Mouse (Mus musculus) forebrain, embryonic 12.5 days (tissue): Measurements from ENCODE around the gene Lsr. TPM values are rescaled to one million over a fixed set of nuclear protein-coding genes. Genes with fewer than 3 reads are reported as not detected.
A peak's percentile ranks its signal among the peaks of the same experiment; 100 is the strongest.

Source experiments
- ATAC-seq: fragments of 200-750 bp; cut with Nextera tagmentation; 2 replicates; pipeline ENCODE4 v1.8.0; 2017; ENCODE audit warnings: moderate TSS enrichment; ENCODE audit not compliant: low FRiP score
- H3K27ac ChIP-seq: fragments of 300-500 bp; sonication (generic); 2 replicates; pipeline ENCODE4 v1.5.1; 2016; ENCODE audit warnings: mild to moderate bottlenecking
- H3K27me3 ChIP-seq: fragments of 300-500 bp; sonication (generic); 2 replicates; pipeline ENCODE4 v1.6.1; 2016; ENCODE audit warnings: mild to moderate bottlenecking
- H3K36me3 ChIP-seq: fragments of 300-500 bp; sonication (generic); replicated peaks from 2 replicates; pipeline ENCODE4 v1.6.1; 2016; ENCODE audit warnings: mild to moderate bottlenecking
- H3K4me1 ChIP-seq: fragments of 300-500 bp; sonication (generic); 2 replicates; pipeline ENCODE4 v1.6.1; 2016
- H3K4me2 ChIP-seq: fragments of 300-500 bp; sonication (generic); 2 replicates; pipeline ENCODE4 v1.6.1; 2016; ENCODE audit warnings: mild to moderate bottlenecking, moderate library complexity
- H3K4me3 ChIP-seq: fragments of 300-500 bp; sonication (generic); replicated peaks from 2 replicates; pipeline ENCODE4 v1.5.1; 2016; ENCODE audit warnings: mild to moderate bottlenecking
- H3K9ac ChIP-seq: fragments of 300-500 bp; sonication (generic); 2 replicates; pipeline ENCODE4 v1.6.1; 2016; ENCODE audit warnings: mild to moderate bottlenecking
- H3K9me3 ChIP-seq: fragments of 300-500 bp; sonication (generic); 2 replicates; pipeline ENCODE4 v1.6.1; 2016
- WGBS: fragments of 180-500 bp; shearing (Covaris S2); methylation state at CpG from one replicate; pipeline ENCODE4 v1.1.7; 2016; 5-methylcytosine and 5-hydroxymethylcytosine counted together
- polyA plus RNA-seq: library from polyadenylated mRNA; unstranded; fragments of >200 nt; fragmentation: Nextera tagmentation; extraction: Ambion mirVana; gene quantifications from 2 replicates; pipeline ENCODE4 v1.2.1, GENCODE M21; 2016

Gene Lsr
- polyA plus RNA-seq, 1 experiment from 2014 or later: 24.1 TPM

DNA sequence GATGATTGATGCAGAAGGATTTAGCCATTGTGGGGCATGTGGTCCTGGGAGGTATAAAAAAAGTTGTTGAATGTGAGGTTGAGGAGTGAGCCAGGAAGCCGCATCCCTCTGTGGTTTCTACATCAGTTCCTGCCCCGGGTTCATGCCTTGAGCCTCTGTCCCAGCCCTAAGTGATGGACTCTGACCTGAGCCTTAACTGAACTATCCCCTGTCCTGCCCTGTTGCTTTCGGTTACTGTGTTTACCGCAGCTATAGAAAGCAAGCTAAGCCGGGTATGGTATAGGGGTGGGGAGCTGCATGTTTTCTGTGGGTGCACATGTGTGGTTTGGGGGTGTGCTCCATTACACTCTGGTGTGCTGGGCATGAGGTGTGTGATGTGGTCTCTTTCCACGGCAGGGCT, 63.5 kb downstream of the Lsr start:
- H3K27me3 ChIP-seq: peaks cover 22% of the 10 kb centered on the region
- no peak overlapping the region for H3K9ac ChIP-seq
- 78% methylated on average over 6 of the region's 6 CpGs for WGBS
- H3K4me1 ChIP-seq: peaks cover 9% of the 10 kb centered on the region
- no peaks in the 10 kb centered on the region for H3K36me3 ChIP-seq
- no peak overlapping the region for H3K4me2 ChIP-seq
- no peaks in the 10 kb centered on the region for H3K9me3 ChIP-seq
- H3K4me3 ChIP-seq: no peak overlapping the region
- no peak for ATAC-seq
- no peak overlapping the region for H3K27ac ChIP-seq

GRCm38 (mm10) chr7:30908992-30909431, 64.3 kb downstream of the Lsr start:
- Histone ChIP-seq H3K27me3 (peaks cover 22% of the 10 kb centered on the region), H3K4me1 (peaks cover 9% of the 10 kb centered on the region), H3K9ac (0 out of 2 replicates have a peak overlapping the region, but pooled peaks have one; percentile 25), H3K4me3 (peak overlapping the region; percentile 30), H3K36me3 (no peaks in the 10 kb centered on the region), H3K27ac (no peak overlapping the region), H3K4me2 (peak overlapping the region; percentile 55), H3K9me3 (no peaks in the 10 kb centered on the region)
- ATAC-seq: peak; percentile 23; the same call in 1 of the 2 replicates
- 31% methylated on average over 17 of the region's 17 CpGs for WGBS

DNA sequence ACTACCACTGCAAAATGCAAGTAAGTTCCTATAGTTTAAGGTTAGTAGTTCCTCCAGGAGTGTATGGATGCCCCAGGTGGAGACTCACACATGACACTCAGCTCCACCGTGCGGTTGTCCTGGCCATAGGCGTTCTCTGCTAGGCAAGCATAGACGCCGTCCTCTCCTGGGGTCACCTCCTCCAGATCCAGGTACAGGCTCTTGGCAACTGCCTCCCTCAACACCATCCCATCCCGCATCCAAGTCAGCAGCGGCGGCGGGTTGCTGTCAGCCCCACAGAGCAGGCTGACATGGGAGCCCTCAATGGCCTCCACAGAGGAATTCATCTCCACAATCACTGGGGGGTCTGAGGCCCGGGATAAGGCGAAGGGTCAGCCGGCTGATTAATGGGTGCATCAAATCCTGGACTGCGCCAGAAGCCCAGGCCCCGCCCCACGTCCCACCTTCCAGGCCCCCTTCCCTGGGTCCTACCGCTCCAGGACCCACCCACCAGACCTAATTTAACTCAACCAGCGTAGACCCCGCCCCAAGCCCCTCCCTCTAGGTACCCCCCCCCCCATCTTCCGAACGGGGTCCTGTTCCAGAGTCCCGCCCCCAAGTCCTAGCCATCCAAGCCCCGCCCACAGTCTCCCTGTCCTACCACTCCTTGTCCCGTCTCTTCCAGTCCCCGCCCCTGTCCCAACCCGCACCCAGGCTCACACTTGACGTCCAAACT, 64.8 kb downstream of the Lsr start:
- H3K4me3 ChIP-seq: peak overlapping the region; percentile 30
- H3K9me3 ChIP-seq: no peaks in the 10 kb centered on the region
- 0 out of 2 replicates have a peak overlapping the region, but pooled peaks have one; percentile 25 for H3K9ac ChIP-seq
- peaks cover 22% of the 10 kb centered on the region for H3K27me3 ChIP-seq
- ATAC-seq: peak; percentile 55; the same call in 1 of the 2 replicates
- H3K4me1 ChIP-seq: peaks cover 9% of the 10 kb centered on the region
- WGBS: 3% methylated on average over 21 of the region's 26 CpGs
- H3K4me2 ChIP-seq: peak overlapping the region; percentile 55
- no peak overlapping the region for H3K27ac ChIP-seq
- H3K36me3 ChIP-seq: no peaks in the 10 kb centered on the region

Other genes starting within 250 kb of the Lsr start
- gene Tmem147, start 243.9 kb downstream of the Lsr start, polyA plus RNA-seq: 135 and 144 TPM in 2 replicates
- gene Gapdhs, start 229.8 kb downstream of the Lsr start, polyA plus RNA-seq: 0.49 and 0.69 TPM in 2 replicates
- gene Sbsn, start 222.0 kb downstream of the Lsr start, polyA plus RNA-seq: 1.5 and 2.0 TPM in 2 replicates
- not detected in 2 replicates for gene Dmkn, start 209.7 kb downstream of the Lsr start, polyA plus RNA-seq
- not detected in 2 replicates for gene Krtdap, start 185.6 kb downstream of the Lsr start, polyA plus RNA-seq
- gene Ffar2, start 149.7 kb downstream of the Lsr start, polyA plus RNA-seq: not detected in 2 replicates
- not detected in 2 replicates for gene Ffar3, start 117.3 kb downstream of the Lsr start, polyA plus RNA-seq
- gene Ffar1, start 111.9 kb downstream of the Lsr start, polyA plus RNA-seq: not detected in 2 replicates
- not detected in 2 replicates for gene Cd22, start 93.1 kb downstream of the Lsr start, polyA plus RNA-seq
- 0.13 and 0.34 TPM in 2 replicates for gene Mag, start 58.6 kb downstream of the Lsr start, polyA plus RNA-seq
- gene Hamp2, start 48.8 kb downstream of the Lsr start, polyA plus RNA-seq: not detected in 2 replicates
- not detected in 2 replicates for gene Hamp, start 29.4 kb downstream of the Lsr start, polyA plus RNA-seq
- 26.4 and 27.3 TPM in 2 replicates for gene Usf2, start 16.7 kb downstream of the Lsr start, polyA plus RNA-seq
- gene Fam187b, start 326 bp upstream of the Lsr start, polyA plus RNA-seq: 0.82 and 1.2 TPM in 2 replicates
- gene Fxyd5, start 69.0 kb upstream of the Lsr start, polyA plus RNA-seq: 7.6 and 9.2 TPM in 2 replicates
- gene Fxyd7, start 78.0 kb upstream of the Lsr start, polyA plus RNA-seq: 10.5 and 14.3 TPM in 2 replicates
- gene Fxyd1, start 83.7 kb upstream of the Lsr start, polyA plus RNA-seq: 4.0 and 6.5 TPM in 2 replicates
- gene Lgi4, start 85.9 kb upstream of the Lsr start, polyA plus RNA-seq: 0.29 and 0.37 TPM in 2 replicates
- gene Fxyd3, start 103.2 kb upstream of the Lsr start, polyA plus RNA-seq: 1.1 and 1.3 TPM in 2 replicates
- 0.49 and 0.67 TPM in 2 replicates for gene Hpn, start 141.8 kb upstream of the Lsr start, polyA plus RNA-seq
- 1.1 and 1.3 TPM in 2 replicates for gene Scn1b, start 153.5 kb upstream of the Lsr start, polyA plus RNA-seq
- 155 and 174 TPM in 2 replicates for gene Gramd1a, start 182.4 kb upstream of the Lsr start, polyA plus RNA-seq